Mouse (Mus musculus) liver, embryonic 11.5 days (tissue): ENCODE results near the gene Il4ra. TPM values are rescaled to one million over a fixed set of nuclear protein-coding genes. Genes with fewer than 3 reads are reported as not detected.

ENCODE experiments used
- ATAC-seq: fragments of 200-750 bp; cut with Nextera tagmentation; replicated peaks from 2 replicates; pipeline ENCODE4 v1.8.0; 2017; ENCODE audit warnings: moderate number of reproducible peaks, mild to moderate bottlenecking, moderate TSS enrichment, moderate library complexity; ENCODE audit not compliant: low FRiP score
- DNase-seq: peaks from one replicate; pipeline ENCODE4 v3.0.0-alpha.2; 2017; ENCODE audit warnings: low spot score
- H3K27ac ChIP-seq: fragments of 300-500 bp; sonication (generic); 2 replicates; pipeline ENCODE4 v1.5.1; 2014; ENCODE audit warnings: mild to moderate bottlenecking, low read depth, low read length, control low read depth
- H3K27me3 ChIP-seq: fragments of 300-500 bp; sonication (generic); replicated peaks from 2 replicates; pipeline ENCODE4 v1.6.1; 2014; ENCODE audit warnings: low read length, mixed read lengths; ENCODE audit not compliant: control insufficient read depth, insufficient read depth
- H3K36me3 ChIP-seq: fragments of 300-500 bp; sonication (generic); 2 replicates; pipeline ENCODE4 v1.6.1; 2014; ENCODE audit warnings: mild to moderate bottlenecking, low read length, moderate library complexity, mixed read lengths; ENCODE audit not compliant: control insufficient read depth, insufficient read depth
- H3K4me1 ChIP-seq: fragments of 300-500 bp; sonication (generic); replicated peaks from 2 replicates; pipeline ENCODE4 v1.6.1; 2014; ENCODE audit warnings: low read length, mixed read lengths; ENCODE audit not compliant: control insufficient read depth, insufficient read depth
- H3K4me2 ChIP-seq: fragments of 300-500 bp; sonication (generic); 2 replicates; pipeline ENCODE4 v1.6.1; 2014; ENCODE audit warnings: mild to moderate bottlenecking, control low read depth, moderate library complexity
- H3K4me3 ChIP-seq: fragments of 300-500 bp; sonication (generic); 2 replicates; pipeline ENCODE4 v1.5.1; 2014; ENCODE audit warnings: low read depth, low read length, control low read depth
- H3K9ac ChIP-seq: fragments of 300-500 bp; sonication (generic); 2 replicates; pipeline ENCODE4 v1.6.1; 2014; ENCODE audit warnings: low read depth, low read length, control low read depth
- H3K9me3 ChIP-seq: fragments of 300-500 bp; sonication (generic); 2 replicates; pipeline ENCODE4 v1.6.1; 2016; ENCODE audit warnings: low read length, inconsistent platforms, mixed read lengths; ENCODE audit not compliant: control insufficient read depth
- WGBS: fragments of 180-500 bp; shearing (Covaris S2); extraction: QIAGEN DNeasy Blood & Tissue Kit; methylation state at CpG from one replicate; pipeline ENCODE4 v1.1.7; 2014; 5-methylcytosine and 5-hydroxymethylcytosine counted together
- polyA plus RNA-seq: library from polyadenylated mRNA; unstranded; fragments of >200 nt; fragmentation: Nextera tagmentation; extraction: Ambion mirVana; gene quantifications from 2 replicates; pipeline ENCODE4 v1.2.1, GENCODE M21; 2014

The Il4ra gene
- polyA plus RNA-seq, 1 experiment from 2014 or later = 5.3 TPM

- 46% methylated on average over 8 of the region's 8 CpGs for WGBS
- Histone ChIP-seq H3K36me3 (no peaks in the 10 kb centered on the region), H3K27me3 (no peaks in the 10 kb centered on the region), H3K9ac (no peak overlapping the region), H3K4me1 (peaks cover 35% of the 10 kb centered on the region), H3K9me3 (no peaks in the 10 kb centered on the region), H3K4me3 (no peak overlapping the region), H3K27ac (peak overlapping the region; percentile 68), H3K4me2 (peak overlapping the region; percentile 34)
- ATAC-seq = peak; percentile 81
- DNase-seq = no peak
These were observed 35.2 kb upstream of the Il4ra start for GRCm38 (mm10) chr7:125516723-125517122.

GRCm38 (mm10) chr7:125517470-125517869 lies 34.5 kb upstream of the Il4ra start:
- no peak for DNase-seq
- Histone ChIP-seq H3K27ac (peak overlapping the region; percentile 54), H3K9me3 (no peaks in the 10 kb centered on the region), H3K4me1 (peaks cover 35% of the 10 kb centered on the region), H3K4me3 (no peak overlapping the region), H3K9ac (no peak overlapping the region), H3K27me3 (no peaks in the 10 kb centered on the region), H3K4me2 (no peak overlapping the region), H3K36me3 (no peaks in the 10 kb centered on the region)
- ATAC-seq = no peak
- WGBS = 88% methylated on average over 6 of the region's 6 CpGs

GRCm38 (mm10) chr7:125519715-125520114 lies 32.2 kb upstream of the Il4ra start:
- ATAC-seq = peak; percentile 68
- Histone ChIP-seq H3K4me1 (peaks cover 43% of the 10 kb centered on the region), H3K9ac (no peak overlapping the region; the same call in 1 of the 2 replicates), H3K27me3 (no peaks in the 10 kb centered on the region), H3K4me2 (no peak overlapping the region; the same call in 1 of the 2 replicates), H3K4me3 (no peak overlapping the region), H3K36me3 (no peaks in the 10 kb centered on the region), H3K9me3 (no peaks in the 10 kb centered on the region), H3K27ac (no peak overlapping the region)
- 55% methylated on average over 3 of the region's 3 CpGs for WGBS
- DNase-seq = no peak

- peak; percentile 83 for ATAC-seq
- Histone ChIP-seq H3K4me1 (peaks cover 19% of the 10 kb centered on the region), H3K27ac (no peak overlapping the region), H3K9me3 (no peaks in the 10 kb centered on the region), H3K4me3 (no peak overlapping the region), H3K27me3 (no peaks in the 10 kb centered on the region), H3K36me3 (no peaks in the 10 kb centered on the region), H3K9ac (no peak overlapping the region), H3K4me2 (peak overlapping the region; percentile 19)
- no peak for DNase-seq
- 24% methylated on average over 3 of the region's 3 CpGs for WGBS
These were observed 28.9 kb upstream of the Il4ra start for GRCm38 (mm10) chr7:125523051-125523450.

- H3K4me3 ChIP-seq = no peak overlapping the region
- H3K9me3 ChIP-seq = no peaks in the 10 kb centered on the region
- peaks cover 11% of the 10 kb centered on the region for H3K4me1 ChIP-seq
- no peaks in the 10 kb centered on the region for H3K36me3 ChIP-seq
- DNase-seq = no peak
- H3K27ac ChIP-seq = no peak overlapping the region
- ATAC-seq = no peak
- 89% methylated on average over 6 of the region's 6 CpGs for WGBS
- no peak overlapping the region for H3K9ac ChIP-seq
- no peaks in the 10 kb centered on the region for H3K27me3 ChIP-seq
- H3K4me2 ChIP-seq = no peak overlapping the region
These were observed 24.7 kb upstream of the Il4ra start for GRCm38 (mm10) chr7:125527186-125527585.

GRCm38 (mm10) chr7:125527901-125528580 lies 23.9 kb upstream of the Il4ra start:
- H3K9ac ChIP-seq = no peak overlapping the region

GRCm38 (mm10) chr7:125539351-125539750 lies 12.6 kb upstream of the Il4ra start:
- Histone ChIP-seq H3K27me3 (no peaks in the 10 kb centered on the region), H3K4me3 (no peak overlapping the region), H3K36me3 (no peaks in the 10 kb centered on the region), H3K9me3 (no peaks in the 10 kb centered on the region), H3K27ac (no peak overlapping the region), H3K9ac (no peak overlapping the region), H3K4me2 (no peak overlapping the region), H3K4me1 (peaks cover 7% of the 10 kb centered on the region)
- ATAC-seq (no peak), DNase-seq (no peak)
- 63% methylated on average over 3 of the region's 3 CpGs for WGBS

More at GRCm38 (mm10) chr7:125527901-125528580, 23.9 kb upstream of the Il4ra start:
- Histone ChIP-seq H3K4me3 (no peak overlapping the region), H3K9me3 (no peaks in the 10 kb centered on the region), H3K27me3 (no peaks in the 10 kb centered on the region), H3K4me1 (peaks cover 6% of the 10 kb centered on the region), H3K4me2 (no peak overlapping the region), H3K36me3 (no peaks in the 10 kb centered on the region), H3K27ac (no peak overlapping the region)
- DNase-seq = no peak
- ATAC-seq = no peak
- 84% methylated on average over 9 of the region's 9 CpGs for WGBS

- ATAC-seq = no peak
- 69% methylated on average over 1 of the region's 1 CpGs for WGBS
- no peak for DNase-seq
These were observed 10.9 kb upstream of the Il4ra start for GRCm38 (mm10) chr7:125541026-125541425.

GRCm38 (mm10) chr7:125541821-125542220 lies 10.1 kb upstream of the Il4ra start:
- no peak for ATAC-seq
- Histone ChIP-seq H3K27ac (no peak overlapping the region), H3K4me2 (no peak overlapping the region), H3K36me3 (no peaks in the 10 kb centered on the region), H3K4me1 (peaks cover 7% of the 10 kb centered on the region), H3K27me3 (no peaks in the 10 kb centered on the region), H3K4me3 (no peak overlapping the region), H3K9me3 (no peaks in the 10 kb centered on the region), H3K9ac (no peak overlapping the region)
- DNase-seq = no peak
- 58% methylated on average over 2 of the region's 2 CpGs for WGBS

More at GRCm38 (mm10) chr7:125541026-125541425, 10.9 kb upstream of the Il4ra start:
- no peak overlapping the region for H3K27ac ChIP-seq
- H3K36me3 ChIP-seq = no peaks in the 10 kb centered on the region
- H3K27me3 ChIP-seq = no peaks in the 10 kb centered on the region
- H3K4me1 ChIP-seq = peaks cover 7% of the 10 kb centered on the region
- H3K4me3 ChIP-seq = no peak overlapping the region
- H3K4me2 ChIP-seq = no peak overlapping the region
- H3K9me3 ChIP-seq = no peaks in the 10 kb centered on the region
- H3K9ac ChIP-seq = no peak overlapping the region
